Mouse (Mus musculus): Measurements from ENCODE around the gene Ero1l.

DNA sequence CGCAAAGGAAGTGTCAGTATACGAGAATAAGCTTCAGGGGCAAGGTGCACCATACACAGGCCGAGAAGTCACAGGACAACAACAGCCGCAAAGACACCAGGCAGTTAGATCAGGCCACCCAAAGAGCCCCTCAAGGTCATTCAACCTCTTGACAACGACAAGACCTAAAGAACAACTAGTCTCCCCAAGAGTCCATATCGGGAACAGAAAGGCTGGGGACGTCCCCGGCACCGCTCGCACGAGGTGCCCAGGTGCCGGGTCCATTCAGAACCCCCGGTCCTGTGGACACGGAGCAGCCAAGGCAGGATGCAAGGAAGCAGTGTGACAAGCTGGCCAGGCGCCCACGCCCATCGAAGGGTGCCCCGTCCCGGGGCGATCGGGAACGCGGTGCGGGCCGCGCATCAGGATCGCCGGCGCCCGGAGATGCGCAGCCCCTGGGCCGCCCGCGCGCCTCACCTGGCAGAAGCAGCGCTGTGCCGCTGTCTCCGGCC is 605 bp downstream of the Ero1l start:
- TF ChIP-seq CTCF (IDR thresholded peaks at IDR 0.05; ENCODE audit: control insufficient read depth, insufficient read depth, low read length): no peak
- TF ChIP-seq POLR2A (IDR thresholded peaks at IDR 0.05; ENCODE audit: borderline replicate concordance, control insufficient read depth, low read depth, low read length): no peak

All from bone marrow, adult 2 months (tissue).